Mouse (Mus musculus): Measurements from ENCODE around the gene Lman1l. TPM values are rescaled to one million over a fixed set of nuclear protein-coding genes. Genes with fewer than 3 reads are reported as not detected.

Gene Lman1l
- polyA plus RNA-seq, 1 experiment from 2014 or later: not detected

DNA sequence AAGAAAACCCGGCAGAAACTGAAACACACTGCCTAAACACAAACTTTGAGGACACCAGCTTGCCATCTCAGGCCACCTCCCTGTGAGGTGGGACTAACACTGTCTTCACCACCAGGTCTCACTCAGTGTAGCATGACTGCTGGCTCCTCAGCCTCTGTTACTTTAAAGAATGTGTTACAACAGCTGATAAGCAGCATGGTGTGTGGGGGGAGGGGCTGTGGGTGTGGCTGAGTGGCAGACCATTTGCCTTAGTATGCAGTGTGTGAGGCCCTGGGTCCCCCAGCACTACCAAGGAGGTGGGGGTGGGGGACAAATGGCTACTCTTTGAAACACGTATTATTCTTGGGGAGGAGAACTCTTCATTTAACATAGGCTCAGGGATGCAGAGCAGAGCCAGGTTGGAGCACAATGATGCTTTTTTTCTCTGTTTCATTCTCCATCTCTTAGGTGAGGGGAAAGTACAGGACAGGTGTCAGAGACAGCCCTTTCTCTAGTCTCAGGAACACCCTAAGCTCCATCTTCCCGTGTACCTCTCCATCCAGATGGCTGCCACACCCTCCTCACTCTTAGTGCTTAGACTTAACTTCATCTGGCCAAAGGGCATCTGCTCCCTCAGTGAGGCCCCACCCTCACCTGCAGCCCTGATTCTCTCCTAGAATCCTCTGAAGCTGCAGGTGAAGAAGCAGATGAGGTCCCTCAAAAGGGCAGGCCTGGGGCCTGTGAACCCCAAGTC, 19.8 kb downstream of the Lman1l start:
- no peaks in the 10 kb centered on the region for H3K4me1 ChIP-seq (ENCODE audit: control insufficient read depth, insufficient read depth, low read length)
- 7% methylated on average over 3 of the region's 3 CpGs for WGBS
- ATAC-seq (ENCODE audit: low read depth): no peak

GRCm38 (mm10) chr9:57598851-57599563, 21.6 kb downstream of the Lman1l start:
- Histone ChIP-seq H3K9ac (replicated peaks; ENCODE audit: low read depth, low read length) (no peak overlapping the region), H3K36me3 (ENCODE audit: control insufficient read depth, insufficient read depth, low read length) (peaks cover 2% of the 10 kb centered on the region), H3K9me3 (ENCODE audit: control insufficient read depth, low read length) (no peaks in the 10 kb centered on the region), H3K27ac (ENCODE audit: low read depth, low read length) (no peak overlapping the region), H3K27me3 (ENCODE audit: control insufficient read depth, insufficient read depth, low read length) (no peaks in the 10 kb centered on the region), H3K4me3 (ENCODE audit: low read depth, low read length) (no peak overlapping the region), H3K4me2 (ENCODE audit: low read depth, low read length) (no peak overlapping the region), H3K4me1 (ENCODE audit: control insufficient read depth, insufficient read depth, low read length) (no peaks in the 10 kb centered on the region)
- 64% methylated on average over 8 of the region's 8 CpGs for WGBS
- no peak for ATAC-seq (ENCODE audit: low read depth)

More for the DNA sequence above, 19.8 kb downstream of the Lman1l start:
- no peaks in the 10 kb centered on the region for H3K9me3 ChIP-seq (ENCODE audit: control insufficient read depth, low read length)
- no peaks in the 10 kb centered on the region for H3K27me3 ChIP-seq (ENCODE audit: control insufficient read depth, insufficient read depth, low read length)
- no peak overlapping the region for H3K4me2 ChIP-seq (ENCODE audit: low read depth, low read length)
- H3K36me3 ChIP-seq (ENCODE audit: control insufficient read depth, insufficient read depth, low read length): no peaks in the 10 kb centered on the region
- H3K9ac ChIP-seq (replicated peaks; ENCODE audit: low read depth, low read length): no peak overlapping the region
- no peak overlapping the region for H3K27ac ChIP-seq (ENCODE audit: low read depth, low read length)
- no peak overlapping the region for H3K4me3 ChIP-seq (ENCODE audit: low read depth, low read length)

DNA sequence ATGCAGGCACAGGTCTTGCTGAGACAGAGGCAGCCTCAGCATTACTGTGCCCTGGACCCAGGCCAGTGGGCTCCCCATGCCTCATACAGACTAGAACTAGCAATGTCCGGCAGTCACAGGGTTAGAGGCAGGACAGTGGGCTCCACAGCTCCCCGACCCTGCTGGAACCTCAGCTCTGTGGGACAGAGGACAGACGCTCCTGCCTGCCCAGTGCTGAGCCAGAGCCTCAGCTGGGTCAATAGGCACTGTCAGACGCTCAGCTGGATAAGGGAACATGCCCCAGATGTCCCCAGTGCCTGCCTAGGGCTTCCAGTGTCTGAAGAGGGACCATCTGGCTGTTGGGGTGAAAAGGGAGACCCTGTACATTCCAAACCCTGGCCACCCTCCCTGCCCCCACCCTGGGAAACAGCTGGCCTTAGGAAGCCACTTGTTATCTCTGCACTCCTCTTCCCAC, 22.6 kb downstream of the Lman1l start:
- no peak overlapping the region for H3K4me3 ChIP-seq (ENCODE audit: low read depth, low read length)
- H3K4me2 ChIP-seq (ENCODE audit: low read depth, low read length): no peak overlapping the region
- H3K9me3 ChIP-seq (ENCODE audit: control insufficient read depth, low read length): no peaks in the 10 kb centered on the region
- no peak overlapping the region for H3K9ac ChIP-seq (replicated peaks; ENCODE audit: low read depth, low read length)
- peaks cover 11% of the 10 kb centered on the region for H3K36me3 ChIP-seq (ENCODE audit: control insufficient read depth, insufficient read depth, low read length)
- 0 out of 2 replicates have a peak, but pooled peaks have one; percentile 29 for ATAC-seq (ENCODE audit: low read depth)
- no peaks in the 10 kb centered on the region for H3K4me1 ChIP-seq (ENCODE audit: control insufficient read depth, insufficient read depth, low read length)
- H3K27me3 ChIP-seq (ENCODE audit: control insufficient read depth, insufficient read depth, low read length): no peaks in the 10 kb centered on the region
- no peak overlapping the region for H3K27ac ChIP-seq (ENCODE audit: low read depth, low read length)
- 23% methylated on average over 4 of the region's 4 CpGs for WGBS

DNA sequence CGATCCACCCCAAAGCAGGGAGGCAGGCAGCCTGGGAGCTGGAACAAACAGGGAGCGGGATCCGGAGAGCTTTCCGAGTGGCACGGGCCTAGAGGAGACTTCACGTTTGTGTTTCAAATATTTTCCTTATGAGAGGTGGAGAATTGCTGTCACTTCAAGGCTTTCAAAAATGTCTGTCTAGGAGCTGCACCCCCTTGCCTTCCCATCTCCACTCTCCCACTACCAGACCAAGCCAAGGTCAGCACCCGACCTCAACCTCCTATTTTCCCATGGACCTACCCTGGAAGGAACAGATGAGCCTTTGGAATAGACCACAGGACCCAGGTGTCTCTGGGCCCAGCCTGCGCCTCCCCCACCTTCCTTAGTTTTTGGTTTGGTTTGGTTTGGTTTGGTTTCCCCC, 23.3 kb downstream of the Lman1l start:
- no peak overlapping the region for H3K4me2 ChIP-seq (ENCODE audit: low read depth, low read length)
- H3K4me3 ChIP-seq (ENCODE audit: low read depth, low read length): no peak overlapping the region
- no peak overlapping the region for H3K9ac ChIP-seq (replicated peaks; ENCODE audit: low read depth, low read length)
- H3K27me3 ChIP-seq (ENCODE audit: control insufficient read depth, insufficient read depth, low read length): no peaks in the 10 kb centered on the region
- H3K36me3 ChIP-seq (ENCODE audit: control insufficient read depth, insufficient read depth, low read length): peaks cover 11% of the 10 kb centered on the region
- no peak for ATAC-seq (ENCODE audit: low read depth)
- 86% methylated on average over 8 of the region's 8 CpGs for WGBS
- no peaks in the 10 kb centered on the region for H3K9me3 ChIP-seq (ENCODE audit: control insufficient read depth, low read length)
- H3K4me1 ChIP-seq (ENCODE audit: control insufficient read depth, insufficient read depth, low read length): no peaks in the 10 kb centered on the region
- H3K27ac ChIP-seq (ENCODE audit: low read depth, low read length): no peak overlapping the region

DNA sequence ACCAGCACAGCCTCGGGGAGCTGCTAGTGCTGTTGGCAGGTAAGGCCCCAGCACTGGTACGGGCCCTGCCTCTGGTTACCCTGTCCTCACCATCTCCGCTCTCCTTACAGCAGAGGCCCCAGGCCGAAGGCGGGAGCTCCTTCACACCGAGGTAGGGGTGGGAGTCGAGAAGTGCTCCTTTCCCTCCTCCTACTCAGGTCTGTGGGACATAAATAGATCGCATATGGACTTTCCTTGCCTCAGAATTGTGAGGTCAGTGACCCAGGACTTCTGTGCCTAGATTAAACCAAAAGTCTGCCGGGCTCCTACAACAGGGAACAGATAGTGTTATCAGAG, 26.4 kb downstream of the Lman1l start:
- no peak overlapping the region for H3K27ac ChIP-seq (ENCODE audit: low read depth, low read length)
- no peak overlapping the region for H3K4me2 ChIP-seq (ENCODE audit: low read depth, low read length)
- no peak overlapping the region for H3K9ac ChIP-seq (replicated peaks; ENCODE audit: low read depth, low read length)
- H3K4me1 ChIP-seq (ENCODE audit: control insufficient read depth, insufficient read depth, low read length): no peaks in the 10 kb centered on the region; the same call in 1 of the 2 replicates
- H3K9me3 ChIP-seq (ENCODE audit: control insufficient read depth, low read length): no peaks in the 10 kb centered on the region
- ATAC-seq (ENCODE audit: low read depth): no peak
- no peaks in the 10 kb centered on the region for H3K27me3 ChIP-seq (ENCODE audit: control insufficient read depth, insufficient read depth, low read length)
- no peak overlapping the region for H3K4me3 ChIP-seq (ENCODE audit: low read depth, low read length)
- peaks cover 11% of the 10 kb centered on the region for H3K36me3 ChIP-seq (ENCODE audit: control insufficient read depth, insufficient read depth, low read length)
- WGBS: 82% methylated on average over 9 of the region's 9 CpGs

DNA sequence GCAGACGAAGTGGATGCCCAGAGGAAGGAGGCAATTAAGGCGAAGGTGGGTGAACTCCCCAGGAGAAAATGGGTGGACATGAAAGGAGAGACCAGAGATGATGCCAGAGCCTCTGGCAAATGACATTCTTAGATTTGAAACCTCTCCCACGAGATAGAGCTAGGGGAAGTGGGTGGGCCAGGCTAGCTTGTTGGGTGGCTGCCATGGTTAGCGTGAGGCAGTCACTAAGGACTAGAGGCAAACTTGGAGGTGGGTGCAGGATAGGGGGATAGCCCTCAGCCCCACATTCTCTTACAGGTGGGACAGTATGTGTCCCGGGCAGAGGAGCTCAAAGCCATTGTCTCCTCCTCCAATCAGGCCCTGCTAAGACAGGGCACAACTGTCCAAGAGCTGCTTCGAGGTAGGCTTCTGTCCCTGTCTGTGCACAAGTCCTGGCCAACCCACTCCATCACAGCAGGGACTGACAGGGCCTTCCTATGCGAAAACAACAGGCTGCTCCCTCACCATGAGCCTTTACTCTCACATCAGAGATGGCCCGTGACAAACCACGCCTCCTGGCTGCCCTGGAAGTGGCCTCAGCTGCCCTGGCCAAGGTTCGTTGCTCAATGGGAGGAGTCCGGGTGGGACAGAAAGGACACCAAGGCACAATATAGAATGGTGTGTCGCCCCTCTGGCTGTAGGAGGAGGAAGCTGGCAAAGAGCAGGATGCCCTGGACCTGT, 27.0 kb downstream of the Lman1l start:
- WGBS: 59% methylated on average over 12 of the region's 12 CpGs
- Histone ChIP-seq H3K9me3 (ENCODE audit: control insufficient read depth, low read length) (no peaks in the 10 kb centered on the region), H3K4me1 (ENCODE audit: control insufficient read depth, insufficient read depth, low read length) (no peaks in the 10 kb centered on the region; the same call in 1 of the 2 replicates), H3K4me2 (ENCODE audit: low read depth, low read length) (no peak overlapping the region), H3K27ac (ENCODE audit: low read depth, low read length) (no peak overlapping the region), H3K4me3 (ENCODE audit: low read depth, low read length) (no peak overlapping the region), H3K36me3 (ENCODE audit: control insufficient read depth, insufficient read depth, low read length) (peaks cover 11% of the 10 kb centered on the region), H3K9ac (replicated peaks; ENCODE audit: low read depth, low read length) (no peak overlapping the region), H3K27me3 (ENCODE audit: control insufficient read depth, insufficient read depth, low read length) (no peaks in the 10 kb centered on the region)
- ATAC-seq (ENCODE audit: low read depth): no peak

DNA sequence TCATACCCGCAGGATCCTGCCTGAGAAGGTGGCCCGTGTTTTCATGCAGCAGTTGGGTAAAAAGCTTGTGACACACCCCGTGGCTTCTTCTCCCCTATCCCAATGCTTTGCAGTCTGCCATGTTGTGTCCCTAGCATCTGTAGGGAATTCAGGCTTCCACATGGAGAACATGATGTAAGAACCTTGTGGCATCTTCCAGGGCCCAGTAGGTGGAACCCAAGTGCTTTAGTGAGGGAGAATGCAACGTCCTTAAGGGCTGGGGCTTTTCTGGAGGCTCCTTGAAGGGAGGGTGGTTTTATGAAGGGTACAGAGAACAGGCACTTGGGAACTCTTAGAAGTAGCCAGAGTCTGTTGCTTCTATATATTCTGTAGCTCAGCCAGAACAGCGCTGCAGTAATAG, 29.8 kb downstream of the Lman1l start:
- Histone ChIP-seq H3K27ac (ENCODE audit: low read depth, low read length) (no peak overlapping the region), H3K4me3 (ENCODE audit: low read depth, low read length) (no peak overlapping the region), H3K36me3 (ENCODE audit: control insufficient read depth, insufficient read depth, low read length) (peaks cover 29% of the 10 kb centered on the region), H3K4me1 (ENCODE audit: control insufficient read depth, insufficient read depth, low read length) (no peaks in the 10 kb centered on the region; the same call in 1 of the 2 replicates), H3K27me3 (ENCODE audit: control insufficient read depth, insufficient read depth, low read length) (no peaks in the 10 kb centered on the region), H3K4me2 (ENCODE audit: low read depth, low read length) (no peak overlapping the region), H3K9me3 (ENCODE audit: control insufficient read depth, low read length) (no peaks in the 10 kb centered on the region), H3K9ac (replicated peaks; ENCODE audit: low read depth, low read length) (no peak overlapping the region)
- ATAC-seq (ENCODE audit: low read depth): no peak
- 42% methylated on average over 5 of the region's 5 CpGs for WGBS

GRCm38 (mm10) chr9:57589224-57590126, 31.1 kb downstream of the Lman1l start, which contains the start of gene Ulk3:
Gene Ulk3, plus strand, starts transcription at chr9:57589452.
- Histone ChIP-seq H3K9me3 (ENCODE audit: control insufficient read depth, low read length) (no peaks in the 10 kb centered on the region), H3K27me3 (ENCODE audit: control insufficient read depth, insufficient read depth, low read length) (no peaks in the 10 kb centered on the region), H3K27ac (ENCODE audit: low read depth, low read length) (peak within 1 kb of the TSS; percentile 81), H3K9ac (replicated peaks; ENCODE audit: low read depth, low read length) (peak within 1 kb of the TSS; percentile 75), H3K4me3 (ENCODE audit: low read depth, low read length) (peak within 1 kb of the TSS; percentile 76), H3K4me1 (ENCODE audit: control insufficient read depth, insufficient read depth, low read length) (no peaks in the 10 kb centered on the region; the same call in 1 of the 2 replicates), H3K36me3 (ENCODE audit: control insufficient read depth, insufficient read depth, low read length) (peaks cover 30% of the 10 kb centered on the region), H3K4me2 (ENCODE audit: low read depth, low read length) (peak within 1 kb of the TSS; percentile 92)
- WGBS: under 1% methylated on average over 58 of the region's 58 CpGs
- peak; percentile 87 for ATAC-seq (ENCODE audit: low read depth)
